26 mouse cellular contexts compared by ENCODE assay signal in the genomic region with DNA sequence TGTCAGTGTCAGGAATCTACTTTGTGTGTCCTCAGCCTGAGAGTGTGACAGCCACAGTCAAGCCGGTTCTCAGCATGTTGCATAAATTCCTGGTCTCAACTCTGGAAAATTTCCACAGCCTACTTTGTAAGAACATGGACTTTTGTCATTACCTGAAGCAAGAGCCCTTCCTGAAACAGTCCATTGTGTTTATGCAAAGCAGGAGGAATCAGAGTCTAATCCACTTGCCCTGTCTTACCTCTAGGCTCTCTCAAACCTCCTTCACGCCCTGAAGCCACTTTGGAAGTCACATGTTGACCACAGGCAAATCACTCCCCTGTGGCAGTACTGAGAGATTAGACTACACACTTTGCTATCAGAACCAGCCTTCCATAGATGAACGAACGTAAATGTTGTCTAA. TPM values are rescaled to one million over a fixed set of nuclear protein-coding genes. Genes with fewer than 3 reads are reported as not detected.
DNase-seq lines count a peak whose midpoint lies in the region; ATAC-seq and TF ChIP-seq lines count a peak whose summit lies in the region.
"Had no signal": no experiment of that assay in that cellular context is flagged by ENCODE, and none has a peak within 500 bp of the region (broad histone marks: within the 10 kb centered on the region; RNA-seq: fewer than 3 reads in every experiment).

No protein-coding gene starts in this region.

- no peaks in the 10 kb centered on the region for H3K27me3 ChIP-seq in liver, adult 2 months (ENCODE audit: control insufficient read depth, insufficient read depth, low read length)
- H3K27me3 ChIP-seq in liver, postnatal 0 days (ENCODE audit: insufficient read depth, low read length): no peaks in the 10 kb centered on the region
- no peaks in the 10 kb centered on the region for H3K27me3 ChIP-seq in midbrain, postnatal 0 days (ENCODE audit: insufficient read depth, low read length)
- H3K27me3 ChIP-seq: embryonic facial prominence, embryonic 13.5 days; heart, embryonic 12.5 days; hindbrain, embryonic 15.5 days had no signal

- in situ Hi-C loops in ES-E14 (cut with MboI; ENCODE audit: low sequenced_read_pairs in 2 of 2, unreplicated experiment in 2 of 2): no loop called here

- TF ChIP-seq CTCF in liver, adult 2 months (IDR thresholded peaks at IDR 0.05; ENCODE audit: low read depth, low read length): no peak
- no peak for TF ChIP-seq CTCF in liver, postnatal 0 days (IDR thresholded peaks at IDR 0.05; ENCODE audit: low read depth)
- TF ChIP-seq CTCF in midbrain, postnatal 0 days (IDR thresholded peaks at IDR 0.05): no peak

- no peak overlapping the region for H3K9ac ChIP-seq in liver, adult 2 months (ENCODE audit: low read depth, low read length)
- no peak overlapping the region for H3K9ac ChIP-seq in liver, postnatal 0 days (replicated peaks)
- no peak overlapping the region for H3K9ac ChIP-seq in ES-E14 (ENCODE audit: insufficient read depth, low read depth, low read length, poor library complexity, severe bottlenecking)
- H3K9ac ChIP-seq in midbrain, postnatal 0 days (replicated peaks; ENCODE audit: low read length, poor library complexity, severe bottlenecking): no peak overlapping the region
- H3K9ac ChIP-seq: embryonic facial prominence, embryonic 13.5 days; heart, embryonic 12.5 days; hindbrain, embryonic 15.5 days had no signal

- peak overlapping the region; percentile 71 for H3K27ac ChIP-seq in liver, adult 2 months (replicated peaks; ENCODE audit: insufficient read depth, low read depth, low read length)
- no peak overlapping the region for H3K27ac ChIP-seq in liver, postnatal 0 days (ENCODE audit: low read depth)
- no peak overlapping the region for H3K27ac ChIP-seq in ES-E14 (ENCODE audit: insufficient read depth, low read depth, low read length, poor library complexity, severe bottlenecking)
- H3K27ac ChIP-seq in midbrain, postnatal 0 days (ENCODE audit: low read depth, low read length): no peak overlapping the region
- H3K27ac ChIP-seq: embryonic facial prominence, embryonic 13.5 days; forebrain, embryonic 10.5 days; heart, adult 2 months; hindbrain, embryonic 10.5 days; hindbrain, embryonic 15.5 days had no signal

- H3K36me3 ChIP-seq in liver, adult 2 months (ENCODE audit: control insufficient read depth, insufficient read depth, low read length): no peaks in the 10 kb centered on the region
- no peaks in the 10 kb centered on the region for H3K36me3 ChIP-seq in liver, postnatal 0 days (replicated peaks; ENCODE audit: insufficient read depth, low read length)
- no peaks in the 10 kb centered on the region for H3K36me3 ChIP-seq in ES-E14 (ENCODE audit: control insufficient read depth, insufficient read depth, low read length, poor library complexity, severe bottlenecking)
- H3K36me3 ChIP-seq in midbrain, postnatal 0 days (ENCODE audit: insufficient read depth, low read length): no peaks in the 10 kb centered on the region
- H3K36me3 ChIP-seq: embryonic facial prominence, embryonic 13.5 days; forebrain, embryonic 10.5 days; heart, embryonic 12.5 days; hindbrain, embryonic 10.5 days; hindbrain, embryonic 15.5 days had no signal

- no peak for TF ChIP-seq POLR2A in liver, adult 2 months (IDR thresholded peaks at IDR 0.05; ENCODE audit: extremely low read depth, insufficient read depth, low read length)

- 51% methylated on average over 4 of the region's 4 CpGs for WGBS in liver, adult 2 months
- 52% methylated on average over 4 of the region's 4 CpGs for WGBS in liver, postnatal 0 days (ENCODE audit: insufficient replicate concordance)
- WGBS in midbrain, postnatal 0 days: 56% methylated on average over 4 of the region's 4 CpGs

- peak; percentile 86 for DNase-seq in liver, adult 2 months (ENCODE audit: extremely low read depth, low read depth, low spot score)
- no peak for DNase-seq in liver, postnatal 0 days
- DNase-seq in ES-E14 (ENCODE audit: low read depth, low spot score): peak; percentile 33
- DNase-seq in fat pad, adult 2 months (ENCODE audit: extremely low read depth, low read depth, low spot score): peak; percentile 84
- no peak for DNase-seq in embryo, embryonic 10 days (ENCODE audit: low spot score)
- no peak for DNase-seq in midbrain, postnatal 0 days (ENCODE audit: low spot score)
- DNase-seq: adrenal gland, postnatal 10 days; cerebellum, adult 11 months; cerebellum, adult 8-10 months; cerebellum, postnatal 14 days; gastrocnemius, postnatal 10 days; kidney, adult 11 months had no signal

- no peaks in the 10 kb centered on the region for H3K9me3 ChIP-seq in liver, postnatal 0 days (ENCODE audit: low read length)
- no peaks in the 10 kb centered on the region for H3K9me3 ChIP-seq in ES-E14 (ENCODE audit: control insufficient read depth, insufficient read depth, low read depth, low read length)
- no peaks in the 10 kb centered on the region for H3K9me3 ChIP-seq in midbrain, postnatal 0 days (ENCODE audit: low read length)
- H3K9me3 ChIP-seq: embryonic facial prominence, embryonic 13.5 days; forebrain, embryonic 10.5 days; heart, embryonic 12.5 days; hindbrain, embryonic 10.5 days; hindbrain, embryonic 15.5 days had no signal

- no peak for ATAC-seq in liver, postnatal 0 days
- no peak for ATAC-seq in midbrain, postnatal 0 days (ENCODE audit: low FRiP score)
- no peak for ATAC-seq in erythroid progenitor cell, adult 5-6 weeks (replicated peaks; ENCODE audit: low FRiP score, poor library complexity, severe bottlenecking)
- ATAC-seq: forebrain, embryonic 16.5 days; inflammation-experienced regulatory T-cells, adult 6 months had no signal

- H3K79me2 ChIP-seq in liver, adult 2 months (ENCODE audit: control insufficient read depth, insufficient read depth, low read length): peaks cover 2% of the 10 kb centered on the region; the same call in 1 of the 2 replicates

- no peak overlapping the region for H3K4me2 ChIP-seq in liver, postnatal 0 days (ENCODE audit: low read depth, low read length)
- no peak overlapping the region for H3K4me2 ChIP-seq in midbrain, postnatal 0 days (ENCODE audit: low read depth, low read length, poor library complexity, severe bottlenecking)
- H3K4me2 ChIP-seq: embryonic facial prominence, embryonic 13.5 days; heart, embryonic 12.5 days; hindbrain, embryonic 15.5 days had no signal

- peaks cover 34% of the 10 kb centered on the region for H3K4me1 ChIP-seq in liver, adult 2 months (ENCODE audit: control insufficient read depth, insufficient read depth, low read length)
- no peaks in the 10 kb centered on the region for H3K4me1 ChIP-seq in liver, postnatal 0 days (ENCODE audit: insufficient read depth)
- peaks cover 0 to 3% of the 10 kb centered on the region in 2 experiments; a peak in 1 of 4 replicates for H3K4me1 ChIP-seq in ES-E14 (ENCODE audit: control insufficient read depth in 2 of 2, insufficient read depth in 2 of 2, low read length in 2 of 2, poor library complexity in 1 of 2)
- H3K4me1 ChIP-seq in midbrain, postnatal 0 days (ENCODE audit: insufficient read depth, low read length): no peaks in the 10 kb centered on the region
- H3K4me1 ChIP-seq: forebrain, embryonic 10.5 days; heart, embryonic 12.5 days; hindbrain, embryonic 10.5 days had no signal

- TF ChIP-seq EP300 in liver, postnatal 0 days (IDR thresholded peaks at IDR 0.05; ENCODE audit: low read depth): no peak

- no peak overlapping the region for H3K4me3 ChIP-seq in liver, adult 2 months (ENCODE audit: insufficient read depth, low read depth, low read length)
- H3K4me3 ChIP-seq in liver, postnatal 0 days (ENCODE audit: low read depth, low read length): no peak overlapping the region
- H3K4me3 ChIP-seq in ES-E14 (ENCODE audit: insufficient read depth in 1 of 2, low read depth in 1 of 2, low read length in 2 of 2, poor library complexity in 1 of 2, severe bottlenecking in 1 of 2): no peak overlapping the region
- no peak overlapping the region for H3K4me3 ChIP-seq in midbrain, postnatal 0 days (ENCODE audit: low read depth, low read length)
- H3K4me3 ChIP-seq: embryonic facial prominence, embryonic 13.5 days; forebrain, embryonic 10.5 days; heart, adult 2 months; heart, embryonic 12.5 days; hindbrain, embryonic 10.5 days; hindbrain, embryonic 15.5 days had no signal

TF ChIP-seq in ES-E14, 5 proteins besides CTCF, POLR2A, EP300 and RAD21 (continues in another document):
- TF ChIP-seq ZNF384 (IDR thresholded peaks at IDR 0.05; ENCODE audit: low read depth, low read length) (no peak), CHD2 (IDR thresholded peaks at IDR 0.05; ENCODE audit: low read depth, low read length) (no peak), MAFK (IDR thresholded peaks at IDR 0.05; ENCODE audit: insufficient read depth, low read depth, low read length) (no peak), HCFC1 (IDR thresholded peaks at IDR 0.05; ENCODE audit: borderline replicate concordance, insufficient read depth, low read length) (no peak)

RNA-seq across cellular contexts. Expression of gene Orm1, which starts 1.9 kb away (rescaled TPM):
- 1,235 and 2,595 TPM in 2 replicates for total RNA-seq in liver, adult 2 months (2014; rRNA removed)
- polyA plus RNA-seq in liver, adult 2 months (2012; rRNA removed): 676 and 691 TPM in 2 replicates
- polyA plus RNA-seq in liver, postnatal 0 days (2015; fragmentation: Nextera tagmentation; extraction: Ambion mirVana): 2.5 and 4.5 TPM in 2 replicates
- total RNA-seq in ES-E14 (2012; rRNA removed): not detected in 2 replicates
- not detected in 2 replicates for total RNA-seq in midbrain, postnatal 0 days (2014; rRNA removed)
- not detected in 2 replicates for polyA plus RNA-seq in midbrain, postnatal 0 days (2015; fragmentation: Nextera tagmentation; extraction: Ambion mirVana)
- 16.6 and 43.6 TPM in 2 replicates for total RNA-seq in erythroid progenitor cell, adult 5-6 weeks (2015; ENCODE audit: low replicate concordance)
- total RNA-seq in erythroid progenitor cell, adult 5-6 weeks (2017; ENCODE audit: low replicate concordance): 5.5 and 23.5 TPM in 2 replicates
- polyA plus RNA-seq: brain, embryonic 14.5 days; embryonic facial prominence, embryonic 13.5 days; forebrain, embryonic 10.5 days; forebrain, embryonic 16.5 days; heart, embryonic 12.5 days; heart, embryonic 16.5 days; hindbrain, embryonic 10.5 days; hindbrain, embryonic 15.5 days; inflammation-experienced regulatory T-cells, adult 6 months had no signal

RNA-seq across cellular contexts. Expression of gene Orm3, which starts 13.5 kb away (rescaled TPM):
- total RNA-seq in liver, adult 2 months (2014; rRNA removed): 1.1 and 14.1 TPM in 2 replicates
- 7.3 and 11.4 TPM in 2 replicates for polyA plus RNA-seq in liver, adult 2 months (2012; rRNA removed)
- polyA plus RNA-seq in liver, postnatal 0 days (2015; fragmentation: Nextera tagmentation; extraction: Ambion mirVana): not detected in 2 replicates
- total RNA-seq in ES-E14 (2012; rRNA removed): not detected in 2 replicates
- not detected in 2 replicates for total RNA-seq in midbrain, postnatal 0 days (2014; rRNA removed)
- polyA plus RNA-seq in midbrain, postnatal 0 days (2015; fragmentation: Nextera tagmentation; extraction: Ambion mirVana): not detected in 2 replicates
- total RNA-seq in erythroid progenitor cell, adult 5-6 weeks (2015; ENCODE audit: low replicate concordance): not detected in 2 replicates
- not detected in 2 replicates for total RNA-seq in erythroid progenitor cell, adult 5-6 weeks (2017; ENCODE audit: low replicate concordance)
- total RNA-seq: common myeloid progenitor, adult 5-6 weeks; gastrocnemius, postnatal 10 days; gastrocnemius, postnatal 4 days had no signal
- polyA plus RNA-seq: brain, embryonic 14.5 days; embryonic facial prominence, embryonic 13.5 days; forebrain, embryonic 10.5 days; forebrain, embryonic 16.5 days; frontal cortex, adult 2 months; heart, adult 2 months; heart, embryonic 12.5 days; heart, embryonic 16.5 days; hindbrain, embryonic 10.5 days; hindbrain, embryonic 15.5 days had no signal

RNA-seq across cellular contexts. Expression of gene Orm2, which starts 19.8 kb away (rescaled TPM):
- total RNA-seq in liver, adult 2 months (2014; rRNA removed): 27.0 and 55.0 TPM in 2 replicates
- 66.8 and 86.8 TPM in 2 replicates for polyA plus RNA-seq in liver, adult 2 months (2012; rRNA removed)
- polyA plus RNA-seq in liver, postnatal 0 days (2015; fragmentation: Nextera tagmentation; extraction: Ambion mirVana): not detected in 2 replicates
- total RNA-seq in ES-E14 (2012; rRNA removed): not detected in 2 replicates
- not detected in 2 replicates for total RNA-seq in midbrain, postnatal 0 days (2014; rRNA removed)
- polyA plus RNA-seq in midbrain, postnatal 0 days (2015; fragmentation: Nextera tagmentation; extraction: Ambion mirVana): not detected in 2 replicates
- not detected in 2 replicates for total RNA-seq in erythroid progenitor cell, adult 5-6 weeks (2015; ENCODE audit: low replicate concordance)
- not detected in 2 replicates for total RNA-seq in erythroid progenitor cell, adult 5-6 weeks (2017; ENCODE audit: low replicate concordance)
- total RNA-seq: common myeloid progenitor, adult 5-6 weeks; gastrocnemius, postnatal 4 days; heart, adult 2 months had no signal
- polyA plus RNA-seq: brain, embryonic 14.5 days; embryonic facial prominence, embryonic 13.5 days; forebrain, embryonic 10.5 days; forebrain, embryonic 16.5 days; frontal cortex, adult 2 months; heart, adult 2 months; heart, embryonic 12.5 days; heart, embryonic 16.5 days; hindbrain, embryonic 10.5 days; hindbrain, embryonic 15.5 days had no signal

Comparison
In these comparisons a context has a peak if more than half of its experiments do, and no peak if none do; other contexts are left out.
1. DNase-seq: peak in liver, adult 2 months (single experiment), ES-E14 (single experiment) and fat pad, adult 2 months (single experiment); none in liver, postnatal 0 days (single experiment), embryo, embryonic 10 days (single experiment) and midbrain, postnatal 0 days (single experiment).
2. RNA of gene Orm1, which starts 1.9 kb away (total RNA-seq): 1,235 to 2,595 TPM in liver, adult 2 months; 5.5 to 43.6 TPM in erythroid progenitor cell, adult 5-6 weeks, not detected in ES-E14 and not detected in midbrain, postnatal 0 days; every median in the first group is over 10 times any median in the second.
3. RNA of gene Orm2, which starts 19.8 kb away (total RNA-seq): 27.0 to 55.0 TPM in liver, adult 2 months; not detected in ES-E14, not detected in midbrain, postnatal 0 days and not detected in erythroid progenitor cell, adult 5-6 weeks; every median in the first group is over 10 times any median in the second.